Mouse (Mus musculus) layer of hippocampus, postnatal 14 days (tissue): Measurements from ENCODE around the gene Trabd2b. TPM values are rescaled to one million over a fixed set of nuclear protein-coding genes. Genes with fewer than 3 reads are reported as not detected.
A peak's percentile ranks its signal among the peaks of the same experiment; 100 is the strongest.

ENCODE experiments used
- DNase-seq, 2 experiments: peaks; one replicate each; pipeline ENCODE4 v3.0.0; 2021 to 2022; ENCODE audit warnings: low spot score in 2 of 2, mixed read lengths in 1 of 2
- total RNA-seq, 2 experiments: library from RNA; stranded (reverse); gene quantifications; 2 replicates each; pipeline ENCODE4 v1.2.3; 2021

The Trabd2b gene
- total RNA-seq, 2 experiments from 2014 or later: 1.1 TPM

DNA sequence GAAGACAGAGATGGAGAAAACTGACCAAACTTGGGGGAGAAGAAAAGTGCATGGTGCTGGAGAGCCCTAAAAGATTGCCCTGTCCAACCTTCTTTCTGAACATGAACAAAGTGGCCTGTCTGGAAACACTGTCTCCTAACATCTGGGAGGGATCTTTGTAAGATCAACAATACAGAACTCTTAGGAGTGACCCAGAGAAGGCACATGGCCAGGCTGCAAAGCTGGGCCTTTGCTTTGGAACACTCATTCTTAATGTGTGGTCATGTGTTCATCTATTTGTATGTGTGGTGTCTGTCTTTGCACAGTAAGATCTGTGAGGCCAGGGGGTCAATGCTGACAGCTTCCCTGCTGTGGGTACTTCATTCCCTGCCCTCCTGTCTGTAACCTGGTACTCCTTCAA, 16.9 kb upstream of the Trabd2b start:
- DNase-seq: no peak

DNA sequence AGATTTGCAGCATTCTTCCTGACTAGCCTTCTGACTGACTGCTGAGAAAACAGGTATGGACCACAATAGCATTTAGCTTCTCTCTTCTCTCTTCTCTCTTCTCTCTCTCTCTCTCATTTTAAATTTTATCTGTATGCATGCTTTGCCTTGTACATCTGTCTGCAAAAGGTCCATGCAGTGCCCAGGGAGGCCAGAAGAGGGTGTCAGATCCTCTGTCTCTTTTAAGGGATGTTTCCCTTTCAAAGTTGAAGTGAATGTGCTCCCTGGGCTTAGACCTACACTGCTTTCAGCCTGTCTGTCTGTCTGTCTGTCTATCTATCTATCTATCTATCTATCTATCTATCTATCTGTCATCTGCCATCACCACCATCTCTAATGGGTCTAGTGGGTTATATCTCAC, 8.9 kb upstream of the Trabd2b start:
- no peak for DNase-seq

DNA sequence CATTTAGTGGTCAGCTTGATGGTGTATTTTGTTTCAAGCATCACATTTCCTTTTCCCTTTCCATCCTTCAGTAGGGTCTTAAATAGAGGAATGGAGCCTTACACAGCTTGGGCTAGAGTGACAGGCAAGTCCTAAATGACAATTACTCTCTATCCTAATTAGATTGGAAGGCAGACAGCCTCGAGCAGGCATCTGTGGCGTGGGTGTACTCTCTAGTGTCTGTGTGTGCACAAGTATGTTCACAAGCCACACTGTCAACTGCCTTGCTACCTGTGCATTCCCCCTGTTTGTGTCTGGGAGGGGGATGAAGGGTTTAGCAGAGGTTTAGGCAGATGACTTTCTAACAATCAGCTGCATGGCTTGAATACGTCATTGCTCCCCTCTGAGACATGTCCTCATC, 6.7 kb upstream of the Trabd2b start:
- DNase-seq: peak in 1 of 2 experiments; percentile 66

DNA sequence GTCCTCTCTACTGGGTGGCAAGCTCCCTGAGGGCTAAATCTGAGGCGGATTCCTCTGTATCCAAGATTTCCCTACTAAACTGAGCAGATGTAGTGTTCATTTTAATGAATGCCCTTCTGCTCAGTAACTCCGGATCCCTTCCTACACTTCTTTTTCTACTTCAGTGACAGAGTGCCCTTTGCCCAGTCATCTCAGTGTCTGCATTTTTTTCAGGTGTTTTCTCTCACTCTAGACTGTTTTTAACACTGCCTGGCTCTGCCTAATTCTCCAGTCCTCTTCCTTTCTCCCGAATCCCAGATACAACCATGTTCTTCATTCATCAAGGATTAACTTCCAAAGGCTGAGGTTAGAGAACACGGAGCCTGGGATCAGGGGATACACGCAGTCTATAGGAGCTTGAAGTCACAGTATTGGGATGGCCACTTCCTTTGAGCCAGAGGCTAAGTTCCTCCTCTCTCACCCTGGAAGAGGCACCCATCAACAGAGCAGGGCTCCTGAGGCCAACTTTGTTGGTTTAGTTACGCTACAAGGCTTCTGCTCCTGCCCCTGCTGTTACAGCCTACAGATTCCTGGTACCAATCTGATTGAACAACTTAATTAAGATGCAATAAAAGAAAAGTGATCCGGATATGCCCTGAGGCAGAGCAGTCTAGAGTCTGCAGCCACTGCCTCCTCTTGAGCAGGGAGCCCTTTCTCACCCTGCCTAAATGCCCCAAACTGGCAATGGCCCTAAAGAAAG, 4.4 kb upstream of the Trabd2b start:
- DNase-seq: no peak

DNA sequence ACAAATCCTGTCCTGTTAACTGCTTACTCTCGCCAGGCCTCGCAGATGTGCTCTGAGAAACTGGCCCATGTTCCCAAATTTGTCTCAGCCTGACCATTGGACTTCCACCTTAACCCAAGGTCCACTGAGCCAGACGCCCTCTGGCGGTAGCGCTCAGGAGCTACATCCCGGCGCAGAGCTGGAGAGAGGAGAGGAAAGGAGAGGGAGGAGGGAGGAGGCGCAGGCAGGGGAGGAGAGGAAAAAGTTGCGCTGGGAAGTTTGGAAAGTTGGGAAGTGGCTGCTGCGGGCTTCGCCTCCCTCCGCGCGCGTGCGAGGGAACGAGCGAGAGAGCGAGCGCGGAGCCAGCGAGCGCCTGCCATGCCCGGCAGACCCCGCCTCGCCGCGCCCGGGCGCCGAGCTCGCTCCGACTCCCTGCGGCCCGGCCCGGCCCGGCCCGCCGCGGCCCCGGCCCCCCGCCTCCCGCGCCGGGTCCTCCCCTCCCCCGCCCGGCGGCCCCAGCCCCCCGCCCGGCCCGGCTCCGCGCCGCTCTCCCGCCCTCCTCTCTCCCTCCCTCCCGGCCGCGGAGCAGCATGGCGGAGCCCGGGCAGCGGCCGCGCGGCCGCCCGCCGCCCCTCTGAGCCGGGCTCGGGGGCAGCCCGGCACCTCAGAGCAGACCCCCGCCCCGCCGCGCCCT, 706 bp upstream of the Trabd2b start:
- DNase-seq: peak; percentile 79 to 81

DNA sequence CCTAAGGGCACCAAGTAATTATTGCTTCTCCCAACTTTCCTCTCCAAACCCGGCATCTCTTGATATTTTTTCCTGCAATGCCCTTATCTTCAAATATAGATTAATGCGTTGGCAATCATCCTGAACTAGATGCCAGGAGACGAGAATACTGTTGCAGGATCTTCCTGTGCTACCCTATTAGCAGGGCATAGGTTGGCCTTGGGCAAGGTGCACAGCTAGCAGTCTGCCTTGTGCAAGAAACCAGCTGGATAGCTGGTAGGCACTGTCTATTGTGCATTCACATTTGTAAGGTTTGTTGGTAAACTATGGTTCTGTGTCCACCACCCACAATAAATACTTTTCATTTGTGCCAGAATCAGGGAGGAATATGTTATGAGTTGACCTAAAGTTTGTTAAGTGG, 992 bp downstream of the Trabd2b start:
- DNase-seq: no peak

DNA sequence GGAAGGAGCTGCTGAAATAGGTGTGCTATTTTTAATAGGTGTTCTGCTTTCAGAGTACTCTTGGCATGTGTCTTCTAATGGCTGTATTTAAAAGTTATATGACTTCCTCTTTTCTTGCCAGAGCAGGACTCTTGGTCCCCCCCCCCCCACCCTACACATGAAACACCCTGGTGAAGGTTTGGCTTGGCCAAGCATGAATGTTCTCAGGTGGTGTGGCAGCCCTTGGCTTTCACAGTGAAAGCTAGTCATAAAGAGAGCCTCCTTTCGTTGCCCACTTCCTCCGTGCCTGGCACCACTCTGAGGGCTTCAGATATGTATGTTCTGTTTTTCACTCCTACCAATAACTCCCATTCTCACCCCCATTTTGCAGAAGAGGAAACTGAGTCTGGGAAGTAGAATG, 1.8 kb downstream of the Trabd2b start:
- no peak for DNase-seq

DNA sequence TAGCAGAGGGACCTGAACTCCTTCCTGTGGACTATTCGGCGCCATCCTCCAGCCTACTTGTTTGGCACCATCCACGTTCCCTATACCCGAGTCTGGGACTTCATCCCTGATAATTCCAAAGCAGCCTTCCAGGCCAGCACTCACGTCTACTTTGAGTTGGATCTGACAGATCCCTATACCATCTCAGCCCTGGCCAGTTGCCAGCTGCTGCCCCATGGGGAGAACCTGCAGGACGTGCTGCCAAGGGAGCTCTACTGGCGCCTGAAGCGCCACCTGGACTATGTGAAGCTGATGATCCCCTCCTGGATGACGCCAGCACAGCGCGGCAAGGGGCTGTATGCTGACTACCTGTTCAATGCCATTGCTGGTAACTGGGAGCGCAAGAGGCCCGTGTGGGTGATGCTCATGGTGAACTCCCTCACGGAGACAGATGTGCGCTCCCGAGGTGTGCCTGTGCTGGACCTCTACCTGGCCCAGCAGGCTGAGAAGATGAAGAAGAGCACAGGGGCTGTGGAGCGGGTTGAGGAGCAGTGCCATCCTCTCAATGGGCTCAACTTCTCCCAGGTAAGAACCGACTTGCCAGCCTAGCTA, 2.5 kb downstream of the Trabd2b start:
- DNase-seq: no peak

DNA sequence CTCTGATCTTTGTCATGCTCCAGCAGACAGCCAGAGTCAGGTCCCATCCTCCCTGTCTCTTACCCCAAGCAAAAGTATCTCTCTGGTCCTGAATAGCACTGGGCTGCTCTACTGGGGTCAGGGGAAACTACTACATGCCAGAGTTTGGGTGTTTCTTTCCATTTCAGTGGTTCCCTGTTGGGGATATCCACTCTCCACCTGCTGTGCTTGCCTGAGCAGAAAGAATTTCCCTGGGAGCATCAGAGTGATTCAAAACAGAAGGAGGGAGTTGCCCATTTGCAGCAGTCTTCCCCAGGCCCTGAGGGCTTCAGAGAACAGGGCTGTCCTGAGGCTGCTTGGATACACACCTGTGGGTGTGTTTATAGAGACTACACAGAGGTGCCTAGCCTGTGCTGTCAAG, 3.0 kb downstream of the Trabd2b start:
- DNase-seq: no peak

DNA sequence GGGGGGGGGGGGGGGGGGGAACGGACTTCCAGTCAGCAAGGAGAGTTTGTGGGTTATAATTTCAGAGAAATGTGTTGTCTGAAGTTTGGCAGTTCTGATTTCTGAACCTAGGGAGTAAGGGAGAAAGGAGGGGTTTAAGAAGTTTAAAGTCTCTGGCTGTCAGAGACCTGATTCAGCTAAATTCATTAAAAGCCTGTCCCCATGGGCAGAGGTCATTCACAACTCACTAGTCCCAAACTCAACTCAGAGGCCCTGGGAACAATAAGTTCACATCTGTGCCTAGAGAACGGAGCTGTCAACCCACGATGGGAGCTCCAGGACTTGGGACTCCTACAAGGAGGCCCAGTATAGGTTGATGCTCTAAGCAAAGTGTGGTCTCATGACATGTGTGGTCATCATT, 3.5 kb downstream of the Trabd2b start:
- no peak for DNase-seq

DNA sequence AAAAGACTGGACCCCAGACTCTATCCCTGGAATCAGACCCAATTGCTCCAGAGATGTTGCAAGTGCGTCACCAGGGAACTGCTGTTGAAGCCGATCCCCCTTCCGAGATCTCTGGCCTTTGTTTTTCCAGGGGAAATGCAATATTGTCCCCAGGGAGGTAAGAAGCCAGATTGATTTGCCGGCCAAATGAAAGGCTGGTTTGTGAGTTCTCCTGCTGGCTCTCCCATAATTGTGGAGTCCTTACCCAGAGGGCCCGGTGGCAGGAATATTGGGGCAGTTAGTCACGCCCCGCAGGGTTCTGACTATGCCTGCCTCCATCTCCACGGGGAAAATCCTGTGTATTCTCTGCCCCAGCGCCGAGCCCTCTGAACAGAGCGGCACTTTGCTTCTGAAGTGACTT, 3.9 kb downstream of the Trabd2b start:
- DNase-seq: no peak

DNA sequence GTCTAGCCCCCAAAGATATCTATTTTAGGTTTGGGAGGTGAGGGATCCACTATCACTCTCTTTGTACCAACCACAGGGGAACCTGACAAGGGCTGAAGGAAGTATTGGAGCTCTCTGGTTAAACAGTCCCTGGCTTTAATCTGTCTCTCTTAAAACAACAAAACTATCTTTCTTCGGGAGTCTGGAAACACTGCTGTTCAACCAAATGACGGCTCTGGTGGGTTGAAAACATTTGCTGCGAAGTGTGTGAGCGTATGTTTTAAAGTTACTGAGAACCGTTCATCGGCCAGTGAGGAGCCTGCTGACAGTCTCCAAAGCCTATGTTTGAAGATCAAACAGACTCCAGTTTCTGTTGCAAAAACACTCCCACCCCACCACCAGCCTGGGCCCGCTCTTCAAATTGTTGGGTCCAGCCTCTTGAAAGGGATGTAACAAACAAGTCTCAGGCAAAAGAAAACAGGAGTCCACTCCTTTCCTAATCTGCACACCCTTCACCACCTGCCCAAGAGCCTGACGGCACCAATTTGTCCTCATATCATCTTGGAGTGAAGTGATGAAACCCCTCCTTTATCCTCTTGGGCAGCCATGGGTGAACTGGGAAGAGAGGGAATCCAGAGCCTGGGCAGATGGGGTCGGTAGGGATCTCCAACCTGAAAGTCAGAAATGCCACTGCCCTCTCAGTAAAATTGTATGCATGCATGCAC, 4.6 kb downstream of the Trabd2b start:
- DNase-seq: no peak

DNA sequence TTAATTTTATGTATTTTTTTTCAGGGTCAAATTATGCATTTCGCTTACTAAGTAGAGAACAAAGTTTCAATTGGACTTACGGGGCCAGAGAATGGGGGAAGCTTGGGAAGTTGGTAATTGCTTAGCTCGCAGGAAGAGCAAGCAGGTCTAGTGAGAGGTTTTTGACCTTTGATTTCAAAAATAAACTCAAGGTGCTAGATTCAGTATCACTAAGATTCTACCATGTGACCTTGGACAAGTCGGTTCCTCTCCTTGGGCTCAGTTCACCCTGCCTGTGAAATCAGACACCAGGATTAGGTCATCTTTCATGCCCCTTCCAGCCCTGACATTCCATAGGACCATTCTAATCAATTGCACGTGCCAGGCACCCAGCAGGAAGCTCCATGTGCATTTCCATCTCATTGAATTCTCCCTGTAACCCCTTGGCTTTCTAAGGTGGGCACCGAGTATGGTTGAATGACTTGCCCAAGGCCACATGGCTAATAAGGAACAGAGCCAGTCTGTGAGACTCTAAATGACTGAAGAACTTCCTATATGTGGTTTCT, 5.4 kb downstream of the Trabd2b start:
- no peak for DNase-seq

DNA sequence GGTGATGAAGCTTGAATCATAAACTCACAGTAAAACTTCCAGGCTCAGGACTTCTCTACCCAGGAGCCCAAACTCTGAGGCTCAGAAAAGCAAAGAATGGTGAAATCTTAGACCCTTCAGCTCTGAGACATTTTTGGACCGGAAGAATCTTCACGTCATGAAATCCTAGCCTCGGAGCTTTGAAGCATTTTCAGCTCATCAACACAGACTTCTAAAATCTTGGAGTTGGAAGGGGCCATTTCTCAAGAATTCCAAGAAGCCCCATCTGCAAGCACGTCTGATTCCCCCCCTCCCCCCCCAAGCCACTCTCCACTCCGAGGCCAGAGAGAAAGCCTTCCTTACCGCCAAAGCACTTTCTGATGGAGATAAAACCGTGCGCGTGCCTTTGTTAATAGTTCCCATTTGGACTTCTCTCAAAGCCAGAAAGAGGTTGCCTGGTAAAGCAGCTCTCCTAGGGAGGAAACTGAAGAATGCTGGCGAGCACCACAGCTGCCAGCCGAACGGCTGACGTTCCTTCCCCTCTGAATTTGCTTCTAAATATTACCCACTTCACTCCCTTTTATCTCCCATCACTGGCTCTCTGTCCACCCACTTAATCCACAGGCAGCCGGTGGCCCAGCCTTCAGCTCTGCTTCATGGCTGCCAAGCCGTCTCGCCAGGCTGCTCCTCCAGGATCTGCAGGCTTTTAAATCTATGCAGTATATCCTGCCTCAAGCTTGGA, 9.6 kb downstream of the Trabd2b start:
- no peak for DNase-seq

DNA sequence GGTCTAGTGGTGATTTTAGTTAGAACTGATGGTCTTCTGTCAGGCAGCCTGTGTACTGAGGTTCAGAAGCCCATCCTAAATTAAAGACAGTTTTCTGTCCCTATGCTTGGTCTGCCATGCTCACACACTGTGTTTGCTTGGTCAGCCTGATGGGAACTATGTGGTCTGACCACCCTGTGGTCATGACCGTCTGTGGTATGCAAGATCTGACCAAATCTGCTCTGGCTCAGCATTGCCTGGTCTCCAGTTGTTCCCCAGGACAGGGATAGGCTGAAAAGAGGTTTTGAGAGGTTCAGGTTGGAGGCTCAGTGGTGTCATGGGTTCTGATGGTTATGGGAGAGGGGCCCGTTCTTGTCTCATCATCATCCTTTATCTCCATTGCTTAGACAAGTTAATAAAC, 13.6 kb downstream of the Trabd2b start:
- no peak for DNase-seq

DNA sequence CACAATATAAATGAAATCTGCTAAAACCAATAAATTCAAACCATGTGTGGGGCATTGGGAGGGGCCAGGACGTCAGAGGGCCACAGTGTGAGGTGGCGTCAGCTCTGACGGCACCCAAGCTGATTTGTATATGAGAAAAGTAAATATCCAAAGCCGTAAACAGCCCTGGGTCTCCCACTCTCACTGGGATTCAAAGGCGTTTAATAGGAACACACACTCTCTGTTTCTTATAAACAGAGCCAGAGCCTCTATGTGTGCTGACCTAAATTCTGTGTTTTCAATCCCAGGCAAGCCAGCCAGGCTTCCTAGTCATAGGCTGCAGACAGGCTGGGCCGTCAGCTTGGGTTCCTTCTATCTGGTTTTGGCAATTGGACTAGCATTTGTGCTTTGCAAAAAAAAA, 16.6 kb downstream of the Trabd2b start:
- DNase-seq: no peak

DNA sequence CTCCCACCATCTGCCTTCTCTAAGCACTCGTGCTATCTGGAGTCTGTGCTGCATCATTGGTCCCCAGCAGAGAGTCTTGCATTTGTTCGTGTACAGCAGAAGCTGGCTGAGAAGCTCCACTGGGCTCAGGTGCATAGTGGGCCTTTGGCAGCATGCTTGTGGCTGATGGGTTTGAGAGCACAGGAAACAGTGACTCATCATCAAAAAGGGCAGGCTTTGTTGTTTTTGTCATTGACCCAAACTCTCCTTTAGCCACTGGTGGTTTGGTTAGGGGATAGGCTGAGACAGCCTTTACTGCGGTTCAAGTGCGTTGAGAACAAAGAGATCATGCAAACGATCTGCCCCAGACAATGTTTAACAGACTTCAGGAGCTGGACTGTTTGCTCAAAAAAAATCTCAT, 19.3 kb downstream of the Trabd2b start:
- DNase-seq: no peak

DNA sequence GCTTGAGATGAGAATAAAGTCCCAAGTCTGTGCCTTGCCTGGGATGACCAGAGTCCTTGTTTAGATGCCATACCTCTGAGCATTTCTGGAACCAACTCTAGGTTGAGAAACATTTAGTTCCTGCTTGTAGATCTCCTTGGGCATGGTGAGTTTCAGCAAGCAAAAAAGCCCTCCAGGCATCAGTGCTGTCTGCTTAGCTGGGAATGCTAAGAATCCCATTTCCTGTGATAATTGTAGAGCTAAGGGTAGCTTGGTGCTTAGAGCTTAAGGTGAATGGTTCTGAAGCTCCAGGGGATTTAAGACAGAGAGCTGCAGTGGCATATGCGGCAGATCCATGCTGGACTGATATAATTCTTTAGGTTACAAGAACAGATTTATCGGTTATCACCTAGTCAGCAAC, 26.2 kb downstream of the Trabd2b start:
- no peak for DNase-seq

DNA sequence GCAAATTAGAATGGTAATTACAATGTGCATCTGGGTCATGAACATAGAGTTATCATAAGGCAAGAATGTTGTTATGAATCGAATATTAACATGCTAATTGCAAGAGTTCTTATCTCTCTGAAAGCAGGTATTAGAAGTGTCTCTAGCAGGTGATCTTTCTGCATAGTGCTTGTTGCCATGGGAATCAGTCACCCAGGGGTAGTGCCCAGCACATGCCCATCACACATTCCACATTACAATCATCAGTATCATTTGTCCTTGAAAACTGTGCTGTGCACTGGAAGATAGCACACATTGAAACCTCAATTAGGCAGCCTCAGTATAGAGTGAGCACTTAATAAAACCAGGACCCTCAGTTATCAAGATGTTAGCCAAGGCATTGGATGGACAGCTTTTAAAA, 26.9 kb downstream of the Trabd2b start:
- no peak for DNase-seq

DNA sequence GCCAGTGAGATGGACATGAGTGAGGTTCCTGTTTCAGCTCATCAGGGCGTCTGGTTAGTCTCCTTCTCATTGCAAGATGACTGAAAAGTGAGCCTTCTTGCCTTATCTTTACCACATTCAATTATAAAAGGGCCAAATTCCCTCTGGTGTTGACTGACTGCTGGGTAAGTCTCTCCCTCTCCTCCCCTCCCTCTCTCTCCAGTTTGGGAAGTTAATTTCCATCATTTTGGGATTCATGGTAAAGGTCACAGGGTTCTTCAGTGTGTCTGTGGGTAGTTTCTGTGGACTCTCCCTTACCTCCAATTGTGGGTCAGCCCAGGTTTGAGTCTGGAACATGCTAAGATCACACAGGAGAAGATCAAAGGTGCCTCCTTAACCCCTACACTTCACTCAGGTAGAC, 28.2 kb downstream of the Trabd2b start:
- DNase-seq: no peak

DNA sequence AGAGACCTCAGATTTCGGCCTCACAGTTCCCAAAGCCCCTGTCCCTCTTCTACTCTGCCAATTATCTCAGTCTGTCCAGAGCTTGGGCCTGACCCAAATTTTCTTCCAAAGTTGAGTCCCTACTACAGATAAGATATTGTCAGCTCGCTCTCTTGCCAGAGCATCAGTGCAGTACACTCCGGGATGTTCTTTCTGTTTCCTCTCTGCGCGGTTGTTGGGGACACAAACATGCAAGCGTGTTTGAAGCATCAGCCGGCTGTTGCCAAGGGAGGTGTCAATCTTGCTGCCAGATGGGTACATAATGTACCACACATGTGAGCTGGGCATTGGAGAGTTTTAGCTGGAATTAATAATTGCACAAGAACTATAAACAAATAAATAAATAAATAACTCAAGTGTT, 28.9 kb downstream of the Trabd2b start:
- no peak for DNase-seq
